Mouse (Mus musculus) ovary, postnatal 14 days (tissue): ENCODE data around the gene Oxsr1.

Source experiments
- DNase-seq: peaks from one replicate; pipeline ENCODE4 v3.0.0; 2022; ENCODE audit warnings: low spot score

Gene Oxsr1

GRCm38 (mm10) chr9:119214601-119215000 is 107.6 kb downstream of the Oxsr1 start:
- DNase-seq: no peak

GRCm38 (mm10) chr9:119212996-119213395 is 109.2 kb downstream of the Oxsr1 start:
- DNase-seq: no peak

GRCm38 (mm10) chr9:119208998-119209397 is 113.2 kb downstream of the Oxsr1 start, which contains the start of gene Slc22a13:
TSS of gene Slc22a13 (minus strand) at chr9:119209098.
- no peak for DNase-seq

GRCm38 (mm10) chr9:119207113-119207512 is 115.1 kb downstream of the Oxsr1 start:
- no peak for DNase-seq

GRCm38 (mm10) chr9:119206666-119207065 is 115.6 kb downstream of the Oxsr1 start:
- DNase-seq: no peak

- DNase-seq: no peak
These were observed 116.5 kb downstream of the Oxsr1 start for GRCm38 (mm10) chr9:119205756-119206155.

GRCm38 (mm10) chr9:119203617-119204016 is 118.6 kb downstream of the Oxsr1 start:
- DNase-seq: no peak

- no peak for DNase-seq
These were observed 120.6 kb downstream of the Oxsr1 start for GRCm38 (mm10) chr9:119201653-119202052.

- no peak for DNase-seq
These were observed 122.9 kb downstream of the Oxsr1 start for GRCm38 (mm10) chr9:119199151-119199861.

GRCm38 (mm10) chr9:119192202-119192990 is 129.8 kb downstream of the Oxsr1 start:
- DNase-seq: peak; percentile 37
